Mouse (Mus musculus) small intestine, adult 2 months (tissue): ENCODE results near the gene Egln2.

Experiments used
- CTCF ChIP-seq: fragments of 200-500 bp; IDR thresholded peaks from 2 replicates; pipeline ENCODE4 v1.5.1; 2012; ENCODE audit warnings: low read depth, mild to moderate bottlenecking, control low read depth, inconsistent platforms, low read length, moderate library complexity, mixed read lengths; ENCODE audit not compliant: insufficient replicate concordance, insufficient read length; ENCODE audit errors: extremely low read depth
- POLR2A ChIP-seq: fragments of 200-500 bp; IDR thresholded peaks from 2 replicates; pipeline ENCODE4 v1.6.1; 2012; ENCODE audit warnings: low read depth, mild to moderate bottlenecking, control low read depth, inconsistent platforms, low read length, moderate library complexity

GRCm38 (mm10) chr7:27131387-27131786, 35.2 kb downstream of the Egln2 start:
- TF ChIP-seq CTCF (peak; percentile 22; the same call in 1 of the 2 replicates), POLR2A (no peak)
